Mouse (Mus musculus): ENCODE measurements around the gene Lime1. TPM values are rescaled to one million over a fixed set of nuclear protein-coding genes. Genes with fewer than 3 reads are reported as not detected.

Lime1 gene
- 10 to 100 TPM; 24.6 to 31.5 TPM for total RNA-seq (2023)

DNA sequence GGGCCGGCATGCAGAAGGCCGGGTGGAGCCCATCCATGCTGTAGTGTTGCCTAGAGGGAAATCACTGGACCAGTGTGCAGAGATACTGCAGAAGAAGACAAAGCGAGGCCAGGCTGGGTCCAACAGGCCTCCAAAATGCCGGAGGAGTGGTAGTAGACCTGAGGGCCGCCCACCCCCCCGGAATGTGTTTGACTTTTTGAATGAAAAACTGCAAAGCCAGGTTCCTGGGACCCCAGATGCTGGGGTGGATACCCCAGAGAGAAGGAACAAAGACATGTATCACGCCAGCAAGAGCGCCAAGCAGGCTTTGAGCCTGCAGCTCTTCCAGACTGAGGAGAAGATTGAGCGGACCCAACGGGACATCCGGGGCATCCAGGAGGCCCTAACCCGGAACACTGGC is at the start of gene Lime1:
Gene Lime1 (plus strand): TSS at position 301 of the 400 bp plus-strand sequence.

DNA sequence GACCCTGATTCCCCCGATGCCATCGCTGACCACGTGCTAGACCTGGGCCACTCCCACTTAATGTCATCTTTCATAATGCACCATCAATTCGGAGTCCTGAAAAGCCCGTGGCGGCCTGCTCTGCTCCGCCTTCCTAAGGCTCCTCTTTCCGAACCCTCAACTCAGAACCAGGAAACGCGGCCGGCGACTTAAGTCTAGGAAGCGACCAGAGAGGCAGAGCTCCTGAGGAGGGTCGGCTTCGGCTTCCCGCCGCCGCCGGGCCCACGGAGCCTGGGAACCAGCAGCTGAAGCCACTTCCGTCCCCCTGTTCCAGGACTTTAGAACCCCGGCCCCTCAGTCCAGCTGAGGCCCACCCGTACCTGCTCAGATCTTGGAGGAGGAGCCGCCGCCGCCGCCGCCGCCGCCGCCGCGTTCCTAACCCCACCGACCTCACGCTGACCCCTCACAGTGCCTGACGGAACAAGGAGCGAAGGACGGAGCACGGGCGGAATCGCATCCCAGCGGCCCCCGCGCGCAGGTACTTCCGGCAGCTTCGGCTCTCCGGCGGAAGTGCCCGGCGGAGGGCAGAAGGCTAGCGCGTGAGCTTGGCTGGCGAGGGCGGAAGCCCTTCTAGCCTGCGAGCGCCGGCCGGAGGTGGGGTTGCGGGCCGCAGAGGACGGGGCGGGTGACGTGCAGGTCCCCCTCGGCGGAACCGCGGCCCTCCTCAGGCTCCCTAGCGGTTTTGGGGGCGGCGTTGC is 14.8 kb upstream of the Lime1 start, which contains the start of the genes Zgpat and Arfrp1:
Gene Zgpat (plus strand): TSS at position 69 of the 737 bp plus-strand sequence.
Gene Arfrp1 (minus strand): TSS at position 545 of the 737 bp plus-strand sequence.

Other genes starting within 250 kb of the Lime1 start
- gene Kcnq2, start 244.8 kb upstream of the Lime1 start, total RNA-seq (2023), result not detected
- gene Eef1a2, start 223.1 kb upstream of the Lime1 start, total RNA-seq (2023), result under 1 TPM in 1 of 2 experiments, not detected in 1; 0.16 TPM
- gene Ppdpf, start 192.8 kb upstream of the Lime1 start, total RNA-seq (2023), result 10 to 100 TPM; 14.9 to 27.4 TPM
- not detected for gene Ptk6, start 177.3 kb upstream of the Lime1 start, total RNA-seq (2023)
- under 1 TPM in 1 of 2 experiments, not detected in 1; 0.13 TPM for gene Srms, start 166.9 kb upstream of the Lime1 start, total RNA-seq (2023)
- not detected for gene Fndc11, start 160.1 kb upstream of the Lime1 start, total RNA-seq (2023)
- gene Helz2, start 138.1 kb upstream of the Lime1 start, total RNA-seq (2023), result 10 to 100 TPM; 48.9 to 62.2 TPM
- gene Gmeb2, start 92.0 kb upstream of the Lime1 start, total RNA-seq (2023), result 10 to 100 TPM; 30.5 to 31.6 TPM
- gene Stmn3, start 65.6 kb upstream of the Lime1 start, total RNA-seq (2023), result not detected
- gene Rtel1, start 60.3 kb upstream of the Lime1 start, total RNA-seq (2023), result 10 to 100 TPM; 38.8 to 42.1 TPM
- 10 to 100 TPM; 23.4 to 24.6 TPM for gene Zgpat, start 15.2 kb upstream of the Lime1 start, total RNA-seq (2023)
- gene Arfrp1, start 14.7 kb upstream of the Lime1 start, total RNA-seq (2023), result 10 to 100 TPM; 33.2 to 37.4 TPM
- 1 to 10 TPM in 1 of 2 experiments, under 1 TPM in 1; 0.95 to 1.6 TPM for gene Zbtb46, start 79.3 kb downstream of the Lime1 start, total RNA-seq (2023)
- not detected for gene Abhd16b, start 113.1 kb downstream of the Lime1 start, total RNA-seq (2023)
- gene Tpd52l2, start 117.1 kb downstream of the Lime1 start, total RNA-seq (2023), result 10 to 100 TPM; 58.9 to 61.2 TPM
- gene Dnajc5, start 140.4 kb downstream of the Lime1 start, total RNA-seq (2023), result 100 to 1,000 TPM; 114 to 122 TPM
- 100 to 1,000 TPM; 106 to 137 TPM for gene Uckl1, start 204.8 kb downstream of the Lime1 start, total RNA-seq (2023)
- 10 to 100 TPM; 35.5 to 39.2 TPM for gene Prpf6, start 211.8 kb downstream of the Lime1 start, total RNA-seq (2023)
- 10 to 100 TPM; 12.1 to 16.1 TPM for gene Zfp512b, start 212.7 kb downstream of the Lime1 start, total RNA-seq (2023)
- 10 to 100 TPM in 1 of 2 experiments, 1 to 10 TPM in 1; 9.6 to 10.1 TPM for gene Samd10, start 219.1 kb downstream of the Lime1 start, total RNA-seq (2023)

Measured in neutrophil, adult 59 days (primary cell).